Mouse (Mus musculus) CH12.LX (cell line): Measurements from ENCODE around the gene Csmd2. TPM values are rescaled to one million over a fixed set of nuclear protein-coding genes. Genes with fewer than 3 reads are reported as not detected.

Experiments used
- DNase-seq: peaks from one replicate; pipeline ENCODE4 v3.0.0-alpha.2; 2013; ENCODE audit errors: extremely low read depth
- H3K27ac ChIP-seq: 2 replicates; pipeline ENCODE4 v1.5.1; 2012; ENCODE audit warnings: low read depth, mild to moderate bottlenecking, control low read depth, moderate library complexity; ENCODE audit not compliant: insufficient read depth
- H3K27me3 ChIP-seq: replicated peaks from 2 replicates; pipeline ENCODE3; 2012; ENCODE audit warnings: inconsistent platforms
- H3K36me3 ChIP-seq, 2 experiments: replicated peaks in 1 of 2; 2 replicates each; pipeline versions ENCODE3 to v1.6.1; 2012; ENCODE audit warnings: inconsistent platforms in 1 of 2, low read length in 1 of 2, mild to moderate bottlenecking in 1 of 2, mixed read lengths in 1 of 2, moderate library complexity in 1 of 2; ENCODE audit not compliant: control insufficient read depth in 1 of 2, insufficient read depth in 1 of 2
- H3K4me1 ChIP-seq, 2 experiments: 2 replicates each; pipeline ENCODE4 v1.6.1; 2012; ENCODE audit warnings: inconsistent platforms in 1 of 2, moderate library complexity in 1 of 2; ENCODE audit not compliant: insufficient read depth in 2 of 2, control insufficient read depth in 1 of 2
- H3K4me2 ChIP-seq: 2 replicates; pipeline ENCODE4 v1.6.1; 2012; ENCODE audit warnings: low read depth, mild to moderate bottlenecking, control low read depth; ENCODE audit not compliant: poor library complexity, insufficient read depth, severe bottlenecking
- H3K4me3 ChIP-seq, 3 experiments: fragments of 150-350 bp in 1 of 3; sonication (generic) in 1 of 3; replicated peaks in 1 of 3; 2 replicates each; pipeline versions ENCODE3 to v1.5.1; 2011 to 2012; ENCODE audit warnings: low read depth in 2 of 3, low read length in 2 of 3, mild to moderate bottlenecking in 2 of 3, moderate library complexity in 2 of 3, control low read depth in 1 of 3, improper control_type of control experiment in 1 of 3, inconsistent platforms in 1 of 3, mixed read lengths in 1 of 3; ENCODE audit not compliant: poor library complexity in 1 of 3
- H3K79me2 ChIP-seq: replicated peaks from 2 replicates; pipeline ENCODE4 v1.6.1; 2012; ENCODE audit warnings: mild to moderate bottlenecking, moderate library complexity; ENCODE audit not compliant: control insufficient read depth, poor library complexity, insufficient read depth, severe bottlenecking; ENCODE audit errors: extremely low read depth
- H3K9ac ChIP-seq: 2 replicates; pipeline ENCODE4 v1.6.1; 2012; ENCODE audit warnings: low read depth, mild to moderate bottlenecking, control low read depth, moderate library complexity; ENCODE audit not compliant: insufficient read depth
- H3K9me3 ChIP-seq: replicated peaks from 2 replicates; pipeline ENCODE3; 2012; ENCODE audit warnings: low read length, inconsistent platforms, mixed read lengths
- BHLHE40 ChIP-seq: IDR thresholded peaks from 2 replicates; pipeline ENCODE4 v1.6.1; 2011; ENCODE audit warnings: mild to moderate bottlenecking, low read depth, low read length, improper control_type of control experiment
- CHD1 ChIP-seq: IDR thresholded peaks from 2 replicates; pipeline ENCODE4 v1.6.1; 2012; ENCODE audit warnings: low read depth, low read length, improper control_type of control experiment, inconsistent platforms
- CHD2 ChIP-seq: IDR thresholded peaks from 2 replicates; pipeline ENCODE4 v1.6.1; 2011; ENCODE audit warnings: low read length, improper control_type of control experiment
- E2F4 ChIP-seq: IDR thresholded peaks from 2 replicates; pipeline ENCODE4 v1.6.1; 2011; ENCODE audit warnings: low read depth, low read length, improper control_type of control experiment; ENCODE audit not compliant: insufficient replicate concordance
- ELF1 ChIP-seq: IDR thresholded peaks from 2 replicates; pipeline ENCODE4 v1.6.1; 2014; ENCODE audit warnings: low read depth, mild to moderate bottlenecking, inconsistent platforms, low read length, improper control_type of control experiment
- EP300 ChIP-seq: IDR thresholded peaks from 2 replicates; pipeline ENCODE4 v1.6.1; 2011; ENCODE audit warnings: low read length, improper control_type of control experiment
- IRF4 ChIP-seq: IDR thresholded peaks from 2 replicates; pipeline ENCODE4 v1.6.1; 2014; ENCODE audit warnings: low read depth, mild to moderate bottlenecking, inconsistent platforms, low read length, improper control_type of control experiment
- JUN ChIP-seq: IDR thresholded peaks from 2 replicates; pipeline ENCODE4 v1.6.1; 2011; ENCODE audit warnings: low read depth, mild to moderate bottlenecking, low read length, improper control_type of control experiment, moderate library complexity; ENCODE audit not compliant: insufficient read depth
- JUND ChIP-seq: conservative IDR thresholded peaks from 2 replicates; pipeline ENCODE4 v1.6.1; 2011; ENCODE audit warnings: low read depth, low read length, improper control_type of control experiment
- KAT2A ChIP-seq: IDR thresholded peaks from 2 replicates; pipeline ENCODE4 v1.6.1; 2012; ENCODE audit warnings: low read length, improper control_type of control experiment, inconsistent platforms; ENCODE audit not compliant: insufficient replicate concordance
- MAFK ChIP-seq: IDR thresholded peaks from 2 replicates; pipeline ENCODE4 v1.6.1; 2011; ENCODE audit warnings: low read length, improper control_type of control experiment; ENCODE audit not compliant: insufficient replicate concordance
- MAX ChIP-seq: IDR thresholded peaks from 2 replicates; pipeline ENCODE4 v1.6.1; 2011; ENCODE audit warnings: low read length, improper control_type of control experiment
- MAZ ChIP-seq: IDR thresholded peaks from 2 replicates; pipeline ENCODE4 v1.6.1; 2012; ENCODE audit warnings: low read depth, mild to moderate bottlenecking, inconsistent platforms, low read length, improper control_type of control experiment, moderate library complexity
- MEF2A ChIP-seq: IDR thresholded peaks from 2 replicates; pipeline ENCODE4 v1.6.1; 2014; ENCODE audit warnings: low read depth, mild to moderate bottlenecking, inconsistent platforms, low read length, improper control_type of control experiment, borderline replicate concordance
- MYC ChIP-seq: IDR thresholded peaks from 2 replicates; pipeline ENCODE4 v1.6.1; 2011; ENCODE audit warnings: low read depth, mild to moderate bottlenecking, improper control_type of control experiment, low read length
- NELFE ChIP-seq: IDR thresholded peaks from 2 replicates; pipeline ENCODE4 v1.6.1; 2011; ENCODE audit warnings: low read depth, low read length, improper control_type of control experiment
- NRF1 ChIP-seq: IDR thresholded peaks from 2 replicates; pipeline ENCODE4 v1.6.1; 2014; ENCODE audit warnings: low read depth, mild to moderate bottlenecking, inconsistent platforms, low read length, improper control_type of control experiment, moderate library complexity
- POLR2A ChIP-seq: IDR thresholded peaks from 2 replicates; pipeline ENCODE4 v1.6.1; 2011; ENCODE audit warnings: low read depth, mild to moderate bottlenecking, improper control_type of control experiment, low read length
- POLR2AphosphoS2 ChIP-seq: IDR thresholded peaks from 2 replicates; pipeline ENCODE4 v1.6.1; 2011; ENCODE audit warnings: low read depth, low read length, improper control_type of control experiment
- RAD21 ChIP-seq: IDR thresholded peaks from 2 replicates; pipeline ENCODE4 v1.6.1; 2011; ENCODE audit warnings: low read depth, mild to moderate bottlenecking, low read length, improper control_type of control experiment, moderate library complexity
- SIN3A ChIP-seq: IDR thresholded peaks from 2 replicates; pipeline ENCODE4 v1.6.1; 2012; ENCODE audit warnings: low read length, improper control_type of control experiment, inconsistent platforms
- TBP ChIP-seq: conservative IDR thresholded peaks from 2 replicates; pipeline ENCODE4 v1.6.1; 2011; ENCODE audit warnings: low read depth, low read length, improper control_type of control experiment
- UBTF ChIP-seq: IDR thresholded peaks from 2 replicates; pipeline ENCODE4 v1.6.1; 2012; ENCODE audit warnings: low read depth, mild to moderate bottlenecking, inconsistent platforms, low read length, improper control_type of control experiment, moderate library complexity
- USF1 ChIP-seq: IDR thresholded peaks from 2 replicates; pipeline ENCODE4 v1.6.1; 2014; ENCODE audit warnings: low read depth, mild to moderate bottlenecking, inconsistent platforms, low read length, improper control_type of control experiment
- USF2 ChIP-seq: conservative IDR thresholded peaks from 2 replicates; pipeline ENCODE4 v1.6.1; 2011; ENCODE audit warnings: low read depth, low read length, improper control_type of control experiment
- ZC3H11A ChIP-seq: IDR thresholded peaks from 2 replicates; pipeline ENCODE4 v1.6.1; 2012; ENCODE audit warnings: low read depth, mild to moderate bottlenecking, inconsistent platforms, low read length, improper control_type of control experiment
- ZKSCAN1 ChIP-seq: IDR thresholded peaks from 2 replicates; pipeline ENCODE4 v1.6.1; 2012; ENCODE audit warnings: low read depth, inconsistent platforms, low read length, improper control_type of control experiment, borderline replicate concordance
- dilution Hi-C: fragments of 300-500 bp; cut with MboI; formaldehyde crosslinking; loops from 2 replicates; pipeline ENCODE4 v1.14.3; 2020; ENCODE audit warnings: low sequenced_read_pairs; ENCODE audit not compliant: extremely low pct_unique_long_range_greater_than_20kb, extremely low pct_ligation_motif_present
- in situ Hi-C: fragments of 300-500 bp; cut with MboI; formaldehyde crosslinking; loops from 3 replicates; pipeline ENCODE4 v1.14.3; 2019; ENCODE audit warnings: low sequenced_read_pairs, low pct_ligation_motif_present, low pct_unique_long_range_greater_than_20kb, mixed read lengths
- polyA plus RNA-seq: library from polyadenylated mRNA; unstranded; fragments of >175 nt; gene quantifications from 2 replicates; pipeline ENCODE4 v1.2.1, GENCODE M21; 2012; ENCODE audit warnings: low read depth; ENCODE audit not compliant: insufficient read length
- total RNA-seq, 2 experiments: library from RNA; depleted of rRNA; stranded (reverse); fragments of 300-350 nt in 1 of 2; fragments of >200 nt in 1 of 2; gene quantifications; 2 replicates each; pipeline ENCODE4 v1.2.3; 2012 to 2014

Gene Csmd2
- total and polyA plus RNA-seq, 3 experiments, result 0.08 to 0.80 TPM; not detected in 1

- Histone ChIP-seq H3K4me3 (no peak overlapping the region), H3K36me3 (no peaks in the 10 kb centered on the region), H3K27ac (no peak overlapping the region), H3K4me2 (no peak overlapping the region), H3K27me3 (no peaks in the 10 kb centered on the region), H3K9me3 (peaks cover 85% of the 10 kb centered on the region), H3K9ac (no peak overlapping the region), H3K79me2 (no peaks in the 10 kb centered on the region), H3K4me1 (no peaks in the 10 kb centered on the region)
- in situ Hi-C loops, result no loop called here
- TF ChIP-seq POLR2A (no peak), NELFE (no peak), USF1 (no peak), MYC (no peak), POLR2AphosphoS2 (no peak), EP300 (no peak), ZC3H11A (no peak), RAD21 (no peak), ZKSCAN1 (no peak), TBP (no peak), JUND (no peak), ELF1 (no peak), SIN3A (no peak), UBTF (no peak), USF2 (no peak), MAFK (no peak), IRF4 (no peak), NRF1 (no peak)
- DNase-seq, result no peak
- dilution Hi-C loops, result no loop called here
These were observed 54.2 kb downstream of the Csmd2 start for GRCm38 (mm10) chr4:128041901-128042300.

DNA sequence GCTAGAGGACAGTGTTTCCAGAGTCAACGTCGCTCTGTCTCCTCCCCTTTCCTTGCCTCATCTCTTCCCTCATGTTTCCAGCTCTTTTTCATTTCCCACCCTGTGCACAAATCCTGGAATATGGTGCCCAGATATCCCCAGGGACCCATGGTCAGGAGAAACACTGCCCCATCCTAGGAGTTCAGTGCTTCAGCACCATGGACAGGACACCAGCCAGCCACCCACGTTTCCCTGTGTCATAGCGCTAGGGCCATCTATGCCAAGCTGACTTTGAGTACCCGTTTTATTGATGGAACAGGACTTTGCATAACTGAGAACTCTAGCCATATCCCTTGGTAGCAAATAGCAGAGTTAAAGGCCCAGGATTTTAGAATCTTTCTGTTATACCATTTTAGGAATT, 55.0 kb downstream of the Csmd2 start:
- Histone ChIP-seq H3K4me1 (no peaks in the 10 kb centered on the region), H3K27ac (no peak overlapping the region), H3K4me3 (no peak overlapping the region), H3K27me3 (no peaks in the 10 kb centered on the region), H3K36me3 (no peaks in the 10 kb centered on the region), H3K4me2 (no peak overlapping the region), H3K9me3 (peaks cover 86% of the 10 kb centered on the region), H3K79me2 (no peaks in the 10 kb centered on the region), H3K9ac (no peak overlapping the region)
- in situ Hi-C loops, result no loop called here
- dilution Hi-C loops, result no loop called here
- TF ChIP-seq RAD21 (no peak), MEF2A (no peak), CHD1 (no peak), ZC3H11A (no peak), MAFK (no peak), CHD2 (no peak), JUN (no peak), ZKSCAN1 (no peak), E2F4 (no peak), ELF1 (no peak), MAX (no peak), MAZ (no peak), KAT2A (no peak), BHLHE40 (no peak)
- no peak for DNase-seq
